Mouse (Mus musculus): ENCODE data around the gene Hsp90b1. TPM values are rescaled to one million over a fixed set of nuclear protein-coding genes. Genes with fewer than 3 reads are reported as not detected.
"Not testable (repeated sequence)": the region's sequence is repeated elsewhere in the genome, so short reads cannot be mapped to it uniquely, and the experiment has no call there.

The Hsp90b1 gene
- polyA plus RNA-seq, 1 experiment from 2014 or later, result 341 TPM

- no peaks in the 10 kb centered on the region for H3K27me3 ChIP-seq
- under 1% methylated on average over 33 of the region's 33 CpGs for WGBS
These were observed 619 bp downstream of the Hsp90b1 start for GRCm38 (mm10) chr10:86704589-86705191.

DNA sequence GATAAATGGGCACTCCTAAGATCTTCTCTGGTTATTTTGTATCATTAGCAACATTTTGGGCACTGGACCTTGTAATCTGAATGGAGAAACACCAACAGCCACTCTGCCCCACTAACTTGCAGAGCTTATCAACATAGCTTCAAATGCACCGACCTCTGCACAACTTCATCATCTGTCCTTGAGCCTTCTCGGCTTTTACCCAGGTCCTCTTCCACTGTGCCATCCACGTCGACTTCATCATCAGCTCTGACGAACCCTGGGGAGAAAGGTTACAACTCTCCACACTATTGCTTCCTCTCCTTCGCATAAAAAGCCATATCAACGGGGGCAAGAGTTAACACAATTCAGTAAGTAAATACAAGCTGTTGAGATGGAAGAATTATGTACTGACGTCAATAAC, 1.2 kb downstream of the Hsp90b1 start:
- no peaks in the 10 kb centered on the region for H3K27me3 ChIP-seq
- H3K27ac ChIP-seq, result no peak overlapping the region
- 11% methylated on average over 8 of the region's 8 CpGs for WGBS
- H3K9ac ChIP-seq, result peak overlapping the region; percentile 95
- H3K36me3 ChIP-seq (ENCODE audit: poor library complexity, severe bottlenecking), result peaks cover 39% of the 10 kb centered on the region
- ATAC-seq, result no peak
- H3K9me3 ChIP-seq (replicated peaks), result no peaks in the 10 kb centered on the region
- H3K4me3 ChIP-seq, result peak overlapping the region; percentile 91
- peak overlapping the region; percentile 93 for H3K4me2 ChIP-seq
- peaks cover 59% of the 10 kb centered on the region for H3K4me1 ChIP-seq

More at GRCm38 (mm10) chr10:86704589-86705191, 619 bp downstream of the Hsp90b1 start:
- Histone ChIP-seq H3K4me1 (peaks cover 53% of the 10 kb centered on the region), H3K4me2 (peak overlapping the region; percentile 93), H3K4me3 (peak overlapping the region; percentile 91), H3K27ac (peak overlapping the region; percentile 85), H3K36me3 (ENCODE audit: poor library complexity, severe bottlenecking) (peaks cover 34% of the 10 kb centered on the region), H3K9me3 (replicated peaks) (no peaks in the 10 kb centered on the region), H3K9ac (peak overlapping the region; percentile 95)
- ATAC-seq, result no peak; the same call in 1 of the 2 replicates

DNA sequence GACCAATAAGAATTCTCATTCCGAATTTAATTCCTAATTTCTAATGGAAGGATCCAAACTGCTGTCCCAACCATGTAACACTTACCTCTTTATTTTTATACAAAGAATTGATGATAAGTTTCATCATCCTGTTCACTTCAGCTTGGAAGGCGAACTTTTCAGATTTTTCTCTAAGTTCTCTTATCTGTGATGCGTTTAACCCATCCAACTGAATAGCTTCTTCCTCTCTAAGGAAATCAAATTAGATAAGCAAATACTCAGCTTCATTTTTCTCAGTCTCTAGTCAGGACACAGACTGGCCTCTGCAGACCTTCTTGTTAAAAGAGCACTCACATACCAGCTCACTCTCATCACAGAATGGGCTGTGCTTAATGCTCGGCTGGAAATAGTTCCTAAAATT, 1.9 kb downstream of the Hsp90b1 start:
- Histone ChIP-seq H3K27me3 (no peaks in the 10 kb centered on the region), H3K4me1 (peaks cover 61% of the 10 kb centered on the region), H3K9me3 (replicated peaks) (no peaks in the 10 kb centered on the region), H3K36me3 (ENCODE audit: poor library complexity, severe bottlenecking) (peaks cover 46% of the 10 kb centered on the region), H3K4me2 (peak overlapping the region; percentile 93), H3K27ac (no peak overlapping the region), H3K4me3 (peak overlapping the region; percentile 91), H3K9ac (peak overlapping the region; percentile 95; the same call in 1 of the 2 replicates)
- WGBS, result 75% methylated on average over 4 of the region's 4 CpGs
- ATAC-seq, result no peak

DNA sequence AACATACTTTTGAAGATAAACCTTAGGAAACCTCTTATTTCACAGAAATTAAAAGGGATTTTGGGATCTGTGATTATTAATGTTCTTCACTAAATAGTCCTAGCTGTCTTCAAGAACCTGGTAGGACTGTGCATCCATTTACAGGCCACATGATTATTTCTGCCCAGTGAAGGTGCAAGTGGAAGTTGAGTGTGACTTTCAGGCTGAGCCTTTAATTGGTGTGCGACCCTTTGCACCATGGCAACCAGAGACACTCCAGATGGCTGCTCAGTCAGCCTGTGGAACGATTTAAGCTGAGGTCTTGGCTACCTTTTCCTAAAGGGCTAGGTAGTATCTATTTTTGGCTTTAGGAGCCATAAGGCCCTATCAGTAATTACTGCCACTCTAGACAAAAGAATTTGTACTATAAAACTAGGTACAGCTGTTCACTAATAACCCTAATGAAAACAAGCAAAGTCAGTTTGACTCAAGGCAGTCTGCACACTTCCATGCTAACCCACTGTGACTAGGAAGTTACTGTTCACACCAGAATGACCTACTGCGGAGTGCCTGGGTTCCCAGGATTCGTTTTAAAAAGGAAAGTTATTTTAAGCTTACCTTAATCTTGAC, 2.9 kb downstream of the Hsp90b1 start:
- Histone ChIP-seq H3K9me3 (replicated peaks) (no peaks in the 10 kb centered on the region), H3K9ac (0 out of 2 replicates have a peak overlapping the region, but pooled peaks have one; percentile 21), H3K4me1 (peaks cover 61% of the 10 kb centered on the region), H3K4me3 (0 out of 2 replicates have a peak overlapping the region, but pooled peaks have one; percentile 6), H3K27ac (no peak overlapping the region), H3K36me3 (ENCODE audit: poor library complexity, severe bottlenecking) (peaks cover 55% of the 10 kb centered on the region), H3K27me3 (no peaks in the 10 kb centered on the region), H3K4me2 (peak overlapping the region; percentile 93)
- ATAC-seq, result no peak
- WGBS, result 51% methylated on average over 4 of the region's 4 CpGs

DNA sequence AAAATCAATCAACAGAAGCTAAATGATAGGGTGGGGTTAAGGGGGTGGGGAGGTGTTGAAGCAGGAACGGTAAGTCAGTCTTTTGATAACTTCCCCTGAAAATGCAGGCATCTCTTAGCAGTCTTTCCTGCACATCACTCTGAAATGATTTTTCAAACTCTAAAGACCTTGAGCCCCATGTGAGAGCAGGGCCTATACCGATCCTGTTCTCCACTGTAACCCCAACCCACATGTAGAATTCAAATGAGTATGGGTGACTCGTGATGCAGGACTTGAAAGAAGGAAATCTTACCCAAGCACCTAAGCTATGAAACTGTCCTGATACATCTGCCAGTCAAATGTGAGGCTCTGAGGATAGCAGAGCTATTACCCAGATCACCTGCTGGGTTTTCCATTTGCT, 4.3 kb downstream of the Hsp90b1 start:
- Histone ChIP-seq H3K36me3 (ENCODE audit: poor library complexity, severe bottlenecking) (peaks cover 63% of the 10 kb centered on the region), H3K27me3 (no peaks in the 10 kb centered on the region), H3K4me2 (peak overlapping the region; percentile 29; the same call in 1 of the 2 replicates), H3K9ac (0 out of 2 replicates have a peak overlapping the region, but pooled peaks have one; percentile 10), H3K27ac (no peak overlapping the region), H3K4me1 (peaks cover 53% of the 10 kb centered on the region), H3K4me3 (no peak overlapping the region), H3K9me3 (replicated peaks) (no peaks in the 10 kb centered on the region)
- WGBS, result 70% methylated on average over 3 of the region's 3 CpGs
- ATAC-seq, result no peak

DNA sequence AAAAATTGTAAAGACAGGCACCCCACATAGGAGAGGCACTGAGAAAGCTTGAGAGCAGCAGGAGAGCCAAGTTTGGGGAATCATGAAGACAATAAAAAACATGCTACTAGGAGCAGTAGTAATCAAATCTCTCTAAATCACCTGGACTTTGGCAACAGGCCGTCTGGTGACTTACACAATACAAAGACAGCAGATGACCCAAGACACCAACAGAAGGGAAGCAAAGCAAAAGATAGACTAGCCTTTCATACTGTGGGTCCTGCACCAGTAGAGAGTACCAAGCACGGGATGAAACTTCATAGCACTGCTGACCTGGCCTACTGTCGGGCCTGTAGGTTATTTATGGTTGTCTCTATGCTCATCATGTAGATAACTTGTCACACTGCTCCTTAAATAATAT, 5.1 kb downstream of the Hsp90b1 start:
- no peak for ATAC-seq
- Histone ChIP-seq H3K36me3 (ENCODE audit: poor library complexity, severe bottlenecking) (peaks cover 70% of the 10 kb centered on the region), H3K9me3 (replicated peaks) (no peaks in the 10 kb centered on the region), H3K4me1 (peaks cover 53% of the 10 kb centered on the region), H3K9ac (peak overlapping the region; percentile 2; the same call in 1 of the 2 replicates), H3K27me3 (no peaks in the 10 kb centered on the region), H3K27ac (no peak overlapping the region), H3K4me3 (no peak overlapping the region), H3K4me2 (peak overlapping the region; percentile 29)
- whole genome bisulfite sequencing, result 82% methylated on average over 3 of the region's 3 CpGs

DNA sequence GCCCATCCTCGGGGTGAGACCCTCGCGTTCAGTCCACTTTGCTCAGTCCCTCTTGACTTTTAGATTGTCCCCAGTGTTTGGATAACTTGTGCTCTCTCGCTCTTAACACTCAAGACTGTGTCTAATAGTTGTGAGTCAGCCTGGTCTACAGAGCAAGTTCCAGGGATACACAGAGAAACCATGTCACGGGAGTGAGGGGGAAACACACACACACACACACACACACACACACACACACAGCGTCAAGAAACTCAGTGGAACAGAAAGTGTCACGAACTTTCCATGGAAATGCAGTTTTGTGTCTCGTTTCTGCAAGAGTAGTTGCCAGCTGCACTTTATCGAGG, 19.3 kb downstream of the Hsp90b1 start:
- Histone ChIP-seq H3K9ac (peak overlapping the region; percentile 85), H3K4me2 (peak overlapping the region; percentile 71), H3K4me3 (peak overlapping the region; percentile 65), H3K36me3 (ENCODE audit: poor library complexity, severe bottlenecking) (peaks cover 14% of the 10 kb centered on the region)
- H3K27ac ChIP-seq; H3K4me1 ChIP-seq; H3K9me3 ChIP-seq (replicated peaks); ATAC-seq; H3K27me3 ChIP-seq: not testable (repeated sequence)
- WGBS, result 21% methylated on average over 9 of the region's 9 CpGs

- Histone ChIP-seq H3K4me3 (peak overlapping the region; percentile 65), H3K27ac (peak overlapping the region; percentile 82), H3K9ac (peak overlapping the region; percentile 85), H3K4me2 (peak overlapping the region; percentile 71)
- H3K9me3 ChIP-seq (replicated peaks); H3K4me1 ChIP-seq; H3K27me3 ChIP-seq; H3K36me3 ChIP-seq (ENCODE audit: poor library complexity, severe bottlenecking): not testable (repeated sequence)
- ATAC-seq, result peak; percentile 95
- WGBS, result under 1% methylated on average over 50 of the region's 53 CpGs
These were observed 19.9 kb downstream of the Hsp90b1 start for GRCm38 (mm10) chr10:86685179-86686016.

DNA sequence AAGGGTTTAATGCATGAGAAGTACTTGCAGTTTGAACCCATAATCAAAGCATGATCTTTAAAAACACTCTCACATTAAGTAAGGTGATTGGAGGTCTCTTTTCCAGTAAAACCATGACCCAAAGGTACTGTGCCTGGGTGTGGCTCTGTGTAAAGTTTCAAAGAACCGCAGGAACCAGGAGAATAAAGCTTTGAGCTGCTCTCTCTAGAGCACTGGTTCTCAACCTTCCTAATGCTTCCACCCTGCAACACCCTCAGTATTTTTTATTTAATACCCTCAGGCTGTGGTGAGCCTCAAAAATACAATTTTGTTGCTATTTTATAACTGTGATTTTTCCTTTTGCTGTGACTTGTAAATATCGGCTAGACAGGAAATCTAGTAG, 20.5 kb downstream of the Hsp90b1 start:
- H3K9ac ChIP-seq, result 0 out of 2 replicates have a peak overlapping the region, but pooled peaks have one; percentile 85
- WGBS, result 37% methylated on average over 2 of the region's 2 CpGs
- not testable (repeated sequence) for H3K9me3 ChIP-seq (replicated peaks)

GRCm38 (mm10) chr10:86670550-86670949, 34.8 kb downstream of the Hsp90b1 start:
- 81% methylated on average over 4 of the region's 4 CpGs for WGBS
- not testable (repeated sequence) for H3K27ac ChIP-seq; H3K9ac ChIP-seq; H3K9me3 ChIP-seq (replicated peaks); H3K4me2 ChIP-seq; H3K4me1 ChIP-seq; H3K36me3 ChIP-seq (ENCODE audit: poor library complexity, severe bottlenecking); H3K27me3 ChIP-seq; H3K4me3 ChIP-seq; ATAC-seq

More for the DNA sequence above, 20.5 kb downstream of the Hsp90b1 start:
- H3K4me2 ChIP-seq, result peak overlapping the region; percentile 71
- not testable (repeated sequence) for H3K27me3 ChIP-seq; H3K36me3 ChIP-seq (ENCODE audit: poor library complexity, severe bottlenecking); H3K4me1 ChIP-seq; H3K27ac ChIP-seq
- peak overlapping the region; percentile 65 for H3K4me3 ChIP-seq
- peak; percentile 65 for ATAC-seq

Data from forebrain, embryonic 13.5 days (tissue).